Mouse (Mus musculus): ENCODE results near the gene Frmd8.

Frmd8 gene

DNA sequence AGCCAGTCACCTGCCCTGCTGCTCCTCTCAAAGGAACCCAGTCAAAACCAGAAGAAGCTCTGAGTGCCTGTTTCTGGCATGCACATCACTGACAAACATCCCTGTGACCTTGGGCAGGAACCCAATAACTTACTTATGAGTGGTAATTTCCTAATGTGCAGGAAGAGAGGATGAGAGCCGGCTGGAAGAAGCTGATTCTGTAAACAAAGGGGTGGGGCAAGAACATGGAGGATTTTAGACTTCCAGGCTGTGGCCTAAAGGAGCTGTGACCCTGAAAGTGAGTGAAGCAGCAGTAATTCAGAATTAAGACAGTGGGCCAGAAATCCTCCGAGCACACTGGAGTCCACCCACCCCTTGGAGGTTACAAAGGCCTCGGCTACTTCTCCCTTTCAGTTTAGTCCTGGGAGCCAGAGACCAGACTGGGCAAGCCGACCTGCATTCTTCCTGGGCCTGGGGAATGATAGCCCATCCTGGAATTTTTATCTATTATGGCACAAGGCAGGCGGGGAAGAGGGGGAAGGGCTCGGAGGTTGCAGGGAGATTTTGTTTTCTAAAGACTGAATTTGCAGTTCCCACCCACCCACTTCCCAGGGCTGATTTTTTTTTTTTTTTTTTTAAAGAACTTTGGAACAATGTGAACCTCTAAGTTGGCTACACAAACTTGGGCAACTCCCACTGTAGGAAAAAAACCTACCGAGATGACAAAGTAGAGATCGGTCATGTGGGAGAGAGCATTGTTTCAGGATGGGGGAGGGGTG is 68.8 kb downstream of the Frmd8 start:
- DNase-seq = peak in 1 of 2 experiments; percentile 35

- peak in 1 of 2 experiments; percentile 47 for DNase-seq
These were observed 70.6 kb downstream of the Frmd8 start for GRCm38 (mm10) chr19:5804371-5804899.

GRCm38 (mm10) chr19:5803881-5804279 is 71.2 kb downstream of the Frmd8 start:
- DNase-seq = no peak

DNA sequence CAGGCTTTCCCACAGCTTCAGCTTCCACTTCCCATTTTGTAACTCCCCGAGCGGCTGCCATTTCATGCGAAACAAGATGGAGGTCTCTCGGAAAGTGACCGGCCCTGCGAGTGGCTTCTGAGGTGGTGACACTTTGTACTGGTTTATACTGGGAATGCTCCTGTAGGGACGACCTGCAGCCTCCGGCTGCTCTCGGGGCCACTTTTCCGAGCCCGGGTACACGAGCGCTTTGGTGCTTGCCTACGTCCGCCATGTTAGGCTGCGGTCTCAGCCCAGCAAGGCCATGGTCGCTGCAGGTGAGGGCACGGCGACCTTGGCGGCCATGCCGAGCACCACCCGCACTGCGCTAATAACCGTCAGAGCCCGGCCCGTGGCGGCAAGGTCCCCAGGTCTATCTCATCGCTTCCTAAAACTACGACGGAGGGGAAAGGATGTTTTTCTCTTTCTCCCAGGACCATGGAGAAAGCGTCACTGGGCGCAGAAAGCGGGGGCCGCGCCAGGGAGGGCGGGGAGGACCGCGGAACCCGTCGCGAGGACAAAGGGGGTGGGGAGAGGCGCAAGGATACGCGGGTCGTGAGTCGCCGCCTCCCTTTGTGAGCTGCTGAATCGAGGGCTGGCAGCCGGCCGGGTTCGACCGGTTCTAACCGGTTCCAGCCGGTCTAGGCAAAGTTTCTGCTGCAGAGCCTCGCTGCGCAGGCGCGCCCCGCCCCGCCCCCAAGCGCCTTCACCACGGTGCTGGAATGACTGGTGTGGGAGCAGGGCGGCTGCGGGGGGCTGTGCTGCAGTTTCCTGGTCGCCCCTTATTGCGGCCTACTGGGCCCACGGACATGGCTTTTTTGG is 71.8 kb downstream of the Frmd8 start:
- peak; percentile 96 to 100 for DNase-seq

- no peak for DNase-seq
These were observed 72.4 kb downstream of the Frmd8 start for GRCm38 (mm10) chr19:5802787-5803040.

DNA sequence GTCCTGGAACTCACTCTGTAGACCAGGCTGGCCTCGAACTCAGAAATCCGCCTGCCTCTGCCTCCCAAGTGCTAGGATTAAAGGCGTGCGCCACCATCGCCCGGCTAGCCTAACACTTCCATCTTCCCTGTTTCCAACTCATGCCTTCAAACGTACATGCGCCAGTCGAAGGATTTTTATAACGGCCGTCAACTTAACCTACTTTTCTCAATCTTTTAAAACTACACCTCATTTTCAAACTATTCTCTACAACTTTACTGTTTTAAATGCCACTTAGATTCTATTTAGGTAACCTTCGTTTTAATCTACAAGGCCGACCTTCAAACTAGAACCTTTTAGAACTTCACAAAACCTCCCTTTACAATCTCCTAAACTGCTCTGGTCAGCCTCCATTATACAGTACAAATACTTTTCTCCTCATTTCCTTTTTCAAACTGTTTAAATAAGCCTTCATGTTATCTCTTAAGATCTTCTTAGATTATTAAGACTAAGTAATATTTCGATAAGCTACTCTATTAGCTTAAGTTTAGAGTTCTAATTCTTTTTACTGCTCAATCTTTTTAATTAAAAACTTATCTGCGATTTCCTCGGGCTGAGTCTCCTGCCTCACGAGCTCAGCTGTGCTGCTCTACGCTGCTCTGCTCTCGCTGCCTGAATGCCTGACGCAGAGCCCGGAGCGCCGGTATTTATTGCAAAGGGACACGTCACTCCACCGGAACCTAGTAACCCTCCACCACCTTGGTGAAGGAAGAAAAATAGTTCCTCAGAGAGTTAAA is 72.9 kb downstream of the Frmd8 start:
- DNase-seq = peak; percentile 90 to 97

GRCm38 (mm10) chr19:5801432-5801964 is 73.6 kb downstream of the Frmd8 start:
- DNase-seq = no peak

DNA sequence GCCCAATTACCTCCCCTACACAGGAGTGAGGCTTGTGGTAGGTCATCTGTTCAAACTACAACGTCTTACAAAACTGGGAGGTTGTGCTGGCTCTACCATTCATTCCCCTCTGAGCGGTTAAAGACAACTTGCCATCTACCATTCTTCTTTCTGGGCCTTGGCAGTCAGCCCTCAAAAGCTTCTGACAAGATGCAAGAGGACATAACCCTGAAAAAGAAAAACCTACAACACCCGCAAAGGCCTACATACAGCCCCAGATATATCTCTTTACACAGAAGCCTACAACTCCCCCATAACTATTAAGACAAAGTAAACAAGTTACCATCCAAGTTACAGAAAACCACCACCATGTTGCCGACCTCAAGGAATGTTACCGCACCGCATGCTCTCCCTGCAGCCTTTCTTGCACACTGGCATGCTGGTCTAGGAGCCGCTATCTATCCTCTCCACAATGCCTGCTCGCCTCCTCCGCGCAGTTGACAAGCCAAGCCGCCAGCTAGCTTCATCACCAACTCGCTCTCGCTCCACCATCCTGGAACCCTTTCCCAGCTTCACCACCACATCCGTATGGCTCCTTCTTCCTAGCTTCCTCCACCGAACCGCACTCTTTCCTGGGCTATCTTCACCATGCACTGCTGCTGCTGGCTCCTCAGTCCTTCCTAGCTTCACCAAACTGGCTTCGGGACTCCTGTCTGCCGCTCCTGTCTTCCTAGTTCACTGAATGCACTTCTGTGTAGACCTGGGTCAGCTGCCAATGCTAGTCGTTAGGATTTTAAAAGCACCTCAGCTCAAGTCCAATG is 74.2 kb downstream of the Frmd8 start:
- peak in 1 of 2 experiments; percentile 52 for DNase-seq

DNA sequence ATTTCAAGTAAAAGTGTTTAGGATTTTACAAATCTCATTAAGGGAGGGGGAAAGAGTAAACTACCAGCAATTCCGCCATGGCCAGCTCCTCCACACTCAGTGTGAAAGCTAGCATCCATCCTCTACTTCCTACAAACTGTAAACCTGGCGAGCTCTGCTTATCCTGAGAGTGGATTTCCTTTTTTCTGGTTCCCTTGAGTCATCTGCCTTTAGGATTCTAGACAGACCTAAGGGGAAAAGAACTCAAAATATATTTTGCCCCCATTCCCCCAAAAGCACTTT is 74.8 kb downstream of the Frmd8 start:
- DNase-seq = peak in 1 of 2 experiments; percentile 14
